Mouse (Mus musculus): Measurements from ENCODE around the gene Oprm1.

Gene Oprm1

GRCm38 (mm10) chr10:6896659-6897303, 138.5 kb downstream of the Oprm1 start:
- DNase-seq = no peak

DNA sequence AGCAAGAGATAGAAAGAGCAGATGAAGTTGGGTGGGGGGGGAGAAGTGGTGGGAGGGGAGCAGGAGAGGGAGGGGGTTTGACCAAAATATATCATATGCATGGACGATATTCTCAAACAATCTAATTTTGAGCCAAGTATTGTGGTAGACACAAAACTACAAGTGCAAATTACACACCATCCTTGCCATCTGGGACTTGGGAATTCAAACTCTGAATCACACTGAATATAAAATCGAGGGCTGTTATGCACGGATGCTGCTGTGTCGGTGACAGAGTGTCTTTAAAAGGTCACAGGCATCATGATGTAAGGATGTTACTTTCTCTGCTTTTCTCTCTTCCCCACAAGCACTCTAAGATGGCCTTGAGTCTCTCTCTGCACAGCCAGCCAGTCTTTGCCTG, 141.8 kb downstream of the Oprm1 start:
- DNase-seq = no peak

DNA sequence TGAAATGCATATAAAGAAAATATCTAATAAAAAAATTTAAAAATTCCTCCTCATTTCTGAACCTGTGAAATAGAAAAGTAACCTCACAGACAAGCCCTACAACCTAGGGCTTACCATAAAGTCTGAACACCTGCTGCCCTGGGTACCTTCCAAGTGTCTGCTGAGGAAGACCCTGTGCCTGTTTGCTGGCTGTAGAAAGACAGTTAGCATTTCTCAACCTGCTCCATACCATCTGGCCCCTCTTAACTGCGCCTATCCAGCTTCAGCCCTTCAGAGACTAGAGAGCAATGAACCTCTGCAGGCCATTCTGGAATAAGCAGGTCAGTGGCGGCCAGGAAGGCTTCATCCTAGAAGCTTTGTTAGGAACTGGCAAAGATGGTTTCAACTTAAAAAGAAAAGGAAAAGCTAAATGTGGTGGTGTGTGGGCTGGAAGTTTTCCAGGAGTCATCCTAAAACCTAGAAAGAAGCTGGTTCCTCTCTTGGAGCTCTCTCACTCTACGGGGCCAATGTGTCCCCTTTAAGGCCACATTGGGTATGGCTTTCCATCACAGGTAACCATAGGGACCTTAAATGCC, 143.6 kb downstream of the Oprm1 start:
- DNase-seq = no peak

GRCm38 (mm10) chr10:6909763-6910162, 151.5 kb downstream of the Oprm1 start:
- DNase-seq = no peak

GRCm38 (mm10) chr10:6915991-6916390, 157.7 kb downstream of the Oprm1 start:
- no peak for DNase-seq

DNA sequence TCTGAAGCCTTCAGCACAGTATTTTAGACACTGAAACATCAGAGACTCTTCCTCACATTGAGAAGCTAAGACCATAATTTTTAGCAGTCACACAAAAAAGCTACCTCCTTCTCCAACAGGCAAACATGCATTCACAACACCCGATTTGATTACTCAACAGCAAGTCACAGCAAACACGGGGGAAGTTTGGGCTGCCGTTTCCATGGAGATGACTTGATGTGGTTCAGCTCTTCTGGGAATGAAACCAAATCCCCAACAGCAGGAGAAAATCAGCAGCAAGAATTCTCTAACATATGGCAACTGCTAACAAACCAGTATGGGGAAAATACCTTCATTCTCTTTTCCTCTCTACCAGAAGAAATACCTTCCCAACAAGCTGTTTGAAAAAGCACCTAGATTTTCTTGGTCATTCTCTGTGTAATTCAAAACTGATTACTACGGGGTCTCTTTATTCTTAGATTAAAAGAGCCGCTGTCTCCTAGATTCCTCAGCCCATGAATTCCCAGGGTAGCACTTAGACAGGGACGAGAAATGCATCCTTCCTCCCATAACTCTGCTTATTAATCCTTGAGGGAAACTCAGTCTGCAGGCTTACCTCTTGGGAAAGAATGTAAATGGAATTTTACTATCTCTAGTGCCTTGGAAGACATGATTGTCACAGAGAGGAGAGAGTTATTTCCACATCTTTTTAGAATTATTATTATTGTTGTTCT, 158.4 kb downstream of the Oprm1 start:
- DNase-seq = peak; percentile 51

DNA sequence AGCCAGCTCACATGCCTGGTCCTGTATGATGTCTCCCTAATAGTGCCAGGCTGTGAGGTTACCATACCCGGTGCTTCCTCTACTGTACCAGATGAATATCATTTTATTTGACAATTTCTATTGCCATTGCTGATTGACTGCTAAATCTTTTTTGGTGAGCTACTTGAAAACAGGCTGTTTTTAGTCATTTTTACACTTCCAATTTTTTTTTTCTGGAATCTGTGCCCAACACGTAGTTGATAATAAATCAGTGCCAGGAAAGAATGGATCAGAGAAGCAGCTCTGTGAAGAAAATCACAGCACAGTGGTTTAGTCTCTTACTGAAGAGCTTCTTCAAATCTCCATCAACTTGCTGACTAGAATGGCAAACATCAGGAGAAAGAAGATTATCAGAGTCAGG, 168.4 kb downstream of the Oprm1 start:
- no peak for DNase-seq

- no peak for DNase-seq
These were observed 169.4 kb downstream of the Oprm1 start for GRCm38 (mm10) chr10:6927600-6928223.

DNA sequence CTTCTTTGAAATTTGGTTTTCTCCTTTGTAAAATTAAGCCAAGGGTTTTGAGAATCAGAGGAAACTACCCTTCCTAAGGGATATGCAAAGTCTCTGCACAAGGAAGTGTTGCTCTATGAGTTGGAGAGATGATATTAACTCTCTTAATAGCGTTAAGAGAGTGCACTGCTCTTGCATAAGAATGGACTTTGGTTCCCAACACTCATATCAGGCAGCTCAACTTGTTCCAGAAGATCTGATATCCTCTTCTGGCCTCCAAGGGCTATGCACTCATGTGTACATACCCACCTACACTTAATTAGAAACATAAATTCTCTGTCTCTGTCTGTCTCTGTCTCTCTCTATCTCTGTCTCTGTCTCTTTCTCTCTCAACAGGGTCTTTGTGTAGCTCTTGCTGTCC, 170.6 kb downstream of the Oprm1 start:
- no peak for DNase-seq

DNA sequence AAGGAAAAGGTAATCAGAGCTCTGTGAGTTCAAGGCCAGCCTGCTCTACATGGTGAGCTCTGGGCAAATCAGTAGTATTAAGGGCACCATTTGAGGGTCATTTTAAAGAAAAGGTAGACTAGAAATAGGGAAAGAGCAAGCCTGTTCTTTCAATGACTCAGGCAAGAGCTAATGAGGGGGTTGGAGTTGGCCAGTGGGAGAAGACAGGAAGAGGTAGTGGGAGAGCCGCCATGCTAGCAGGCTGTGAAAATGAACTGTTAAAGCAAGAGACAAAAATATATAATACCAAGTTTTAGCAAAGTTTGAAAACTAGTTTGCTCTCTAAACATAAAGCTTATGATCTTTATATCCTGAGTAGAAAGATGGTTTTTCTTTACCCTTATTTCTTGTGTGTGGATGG, 172.1 kb downstream of the Oprm1 start:
- DNase-seq = no peak

GRCm38 (mm10) chr10:6930889-6931288, 172.6 kb downstream of the Oprm1 start:
- DNase-seq = no peak

DNA sequence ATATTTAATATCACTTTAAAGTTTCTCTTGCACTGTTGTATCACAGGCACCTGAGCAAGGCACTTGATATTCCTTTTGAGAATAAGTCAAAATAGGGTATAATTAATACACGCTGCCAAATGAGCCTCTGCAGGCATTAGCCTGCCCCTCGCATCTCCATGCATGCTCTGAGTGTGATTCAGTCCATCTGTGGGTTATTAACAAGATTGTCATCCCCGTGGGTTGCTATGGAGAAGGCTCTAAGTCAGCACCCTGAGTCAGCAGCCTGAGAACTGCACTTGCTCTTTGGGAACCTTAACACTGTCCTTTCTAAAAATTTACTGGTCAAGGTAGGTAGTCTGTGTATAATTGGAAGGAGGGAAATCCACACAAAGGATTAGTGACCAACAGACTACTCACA, 176.5 kb downstream of the Oprm1 start:
- DNase-seq = no peak

GRCm38 (mm10) chr10:6936671-6937425, 178.5 kb downstream of the Oprm1 start:
- DNase-seq = no peak

- DNase-seq = no peak
These were observed 194.8 kb downstream of the Oprm1 start for GRCm38 (mm10) chr10:6953115-6953514.

GRCm38 (mm10) chr10:6954533-6954932, 196.2 kb downstream of the Oprm1 start:
- DNase-seq = no peak

DNA sequence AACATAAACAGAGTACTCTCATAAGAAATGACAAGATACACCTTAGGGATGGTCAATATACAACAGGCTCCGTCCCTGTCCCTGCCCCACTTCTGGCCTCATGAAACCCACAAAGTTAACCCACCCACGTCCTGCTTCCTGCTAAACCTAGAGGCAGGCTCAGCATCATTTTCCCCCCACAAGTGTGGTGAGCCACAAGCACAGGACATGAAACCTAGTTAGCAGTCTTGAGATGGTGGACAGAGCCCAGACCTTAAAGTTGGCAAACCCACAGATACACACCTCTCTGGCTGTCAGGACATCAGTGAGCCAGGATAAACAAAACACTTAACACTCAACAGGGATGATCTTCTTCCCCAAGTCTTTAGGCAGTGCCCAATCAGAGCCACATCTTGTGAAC, 198.1 kb downstream of the Oprm1 start:
- no peak for DNase-seq

- DNase-seq = no peak
These were observed 200.5 kb downstream of the Oprm1 start for GRCm38 (mm10) chr10:6958791-6959190.

DNA sequence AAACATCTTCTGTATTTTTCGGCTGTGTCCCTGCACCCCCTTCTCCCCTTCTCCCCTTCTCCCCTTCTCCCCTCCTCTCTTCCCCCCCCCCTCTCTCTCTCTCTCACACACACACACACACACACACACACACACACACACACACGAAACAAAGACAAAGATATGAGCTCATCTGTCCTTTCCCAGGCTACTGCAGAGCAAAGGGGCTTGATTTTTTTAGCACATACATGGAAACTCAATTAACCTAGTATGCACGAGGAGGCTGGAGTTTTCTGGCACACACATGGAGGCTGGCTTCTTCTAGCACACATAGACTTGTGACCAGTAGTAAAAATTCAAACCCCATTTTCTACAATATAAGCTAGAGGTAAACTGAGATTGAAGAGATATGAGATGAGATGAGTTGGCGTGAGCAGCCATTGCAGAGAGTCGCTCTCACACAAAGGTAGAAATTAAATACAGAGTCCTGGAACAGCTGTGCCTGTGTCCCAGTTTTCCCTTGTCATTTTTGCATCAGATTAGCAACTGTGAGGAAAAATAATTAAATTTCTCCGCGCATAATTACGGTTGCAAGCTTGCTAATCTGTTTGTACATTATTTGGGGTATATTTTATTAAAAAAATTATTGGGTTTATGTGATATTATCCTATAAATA, 209.4 kb downstream of the Oprm1 start:
- peak; percentile 44 for DNase-seq

GRCm38 (mm10) chr10:6968334-6968733, 210.0 kb downstream of the Oprm1 start:
- DNase-seq = no peak

GRCm38 (mm10) chr10:6977843-6978242, 219.5 kb downstream of the Oprm1 start:
- DNase-seq = peak; percentile 27

- no peak for DNase-seq
These were observed 220.4 kb downstream of the Oprm1 start for GRCm38 (mm10) chr10:6978733-6979132.

DNA sequence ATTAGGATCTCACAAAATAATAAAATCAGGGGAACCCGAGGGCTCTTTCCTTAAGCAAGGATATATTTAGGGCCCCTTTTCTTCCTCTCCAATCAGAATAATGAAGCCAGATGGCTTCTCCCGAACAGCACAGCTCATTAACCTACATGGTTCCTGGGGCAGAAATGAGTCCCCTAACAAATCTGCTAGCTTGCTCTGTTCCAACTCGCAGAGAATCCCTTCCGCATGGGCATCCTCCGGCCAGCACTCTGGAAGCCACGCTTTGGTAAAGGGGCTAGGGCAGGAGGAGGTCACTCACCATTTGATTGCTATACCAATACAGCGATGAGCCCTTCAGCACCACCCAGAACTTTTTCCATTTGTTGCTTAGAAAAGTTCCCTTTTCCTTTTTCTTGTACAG, 220.9 kb downstream of the Oprm1 start:
- DNase-seq = peak; percentile 80

DNA sequence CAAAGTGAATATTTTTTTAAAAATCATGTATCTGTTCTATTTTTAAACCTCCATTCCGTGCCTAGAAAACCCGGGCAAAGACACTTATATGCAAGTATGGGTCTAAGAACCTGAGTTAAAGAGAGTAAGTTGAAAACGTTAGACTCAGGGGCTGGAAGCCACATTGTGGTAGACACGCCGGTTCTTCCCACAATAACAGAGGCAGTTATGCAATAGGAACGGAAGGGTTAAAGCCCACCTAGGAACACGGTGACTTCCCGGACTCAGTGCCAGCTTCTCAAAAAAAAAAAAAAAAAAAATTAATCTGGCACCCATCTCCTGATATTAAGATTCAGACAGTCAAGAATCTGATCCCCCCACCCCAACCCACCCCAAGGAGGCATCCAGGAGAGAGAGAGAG, 221.5 kb downstream of the Oprm1 start:
- peak; percentile 35 for DNase-seq
